Mouse (Mus musculus) erythroblast, embryonic 14.5 days (primary cell): ENCODE measurements around the gene Lmod3.

Experiments used
- GATA1 ChIP-seq: IDR thresholded peaks from 2 replicates; pipeline ENCODE4 v1.6.1; 2012; ENCODE audit warnings: low read length, inconsistent platforms, mixed read lengths
- TAL1 ChIP-seq: IDR thresholded peaks from 3 replicates; pipeline ENCODE4 v1.6.1; 2012; ENCODE audit warnings: low read length, inconsistent platforms, mixed read lengths

DNA sequence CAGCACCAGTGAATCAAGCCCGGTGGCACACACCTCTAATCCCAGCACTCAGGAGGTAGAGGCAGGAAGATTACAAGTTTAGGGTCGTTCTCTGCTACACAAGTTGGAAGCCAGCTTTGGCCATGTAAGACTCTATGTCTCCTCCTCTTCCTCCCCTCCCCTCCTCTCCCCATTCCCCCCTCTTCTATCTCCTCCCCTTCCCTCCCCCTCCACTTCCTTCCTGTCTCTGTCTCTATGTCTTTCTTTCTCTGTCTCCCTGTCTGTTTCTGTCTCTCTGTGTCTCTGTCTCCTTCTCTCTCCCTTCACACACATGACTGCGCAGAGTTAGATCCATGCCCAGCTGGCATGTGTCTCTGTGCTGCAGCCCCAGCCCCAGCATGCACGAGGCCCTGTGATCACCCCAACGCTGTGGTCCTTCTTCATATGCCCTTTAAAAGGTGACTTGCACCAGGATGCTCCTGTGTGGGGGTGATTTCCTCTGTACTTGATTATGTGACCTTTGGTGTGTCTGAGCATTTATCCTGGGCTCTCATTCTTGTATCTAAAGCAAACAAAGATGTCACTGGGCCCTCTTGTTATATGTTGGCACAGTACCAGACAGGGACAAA is 24.4 kb upstream of the Lmod3 start:
- TF ChIP-seq TAL1 (no peak), GATA1 (no peak)
